Mouse (Mus musculus) MEL (cell line): ENCODE measurements around the gene Ascl2.

Source experiments
- CTCF ChIP-seq, 3 experiments: IDR thresholded peaks in 2 of 3; conservative IDR thresholded peaks in 1 of 3; 2 replicates each; pipeline ENCODE4 v1.5.1; 2011 to 2012; ENCODE audit warnings: low read length in 3 of 3, low read depth in 2 of 3, mild to moderate bottlenecking in 2 of 3, improper control_type of control experiment in 1 of 3, inconsistent platforms in 1 of 3, mixed read lengths in 1 of 3, moderate library complexity in 1 of 3; ENCODE audit not compliant: control insufficient read depth in 1 of 3, insufficient read depth in 1 of 3, poor library complexity in 1 of 3, severe bottlenecking in 1 of 3
- POLR2A ChIP-seq, 2 experiments: IDR thresholded peaks; 2 replicates each; pipeline ENCODE4 v1.6.1; 2011 to 2012; ENCODE audit warnings: low read length in 2 of 2, mild to moderate bottlenecking in 2 of 2, control low read depth in 1 of 2, improper control_type of control experiment in 1 of 2, low read depth in 1 of 2, moderate library complexity in 1 of 2; ENCODE audit not compliant: control insufficient read depth in 1 of 2, insufficient read depth in 1 of 2, poor library complexity in 1 of 2
- SMC3 ChIP-seq: IDR thresholded peaks from 2 replicates; pipeline ENCODE4 v1.6.1; 2011; ENCODE audit warnings: low read depth, low read length, improper control_type of control experiment
- ZC3H11A ChIP-seq: IDR thresholded peaks from 2 replicates; pipeline ENCODE4 v1.6.1; 2012; ENCODE audit warnings: low read depth, mild to moderate bottlenecking, inconsistent platforms, low read length, improper control_type of control experiment

- TF ChIP-seq POLR2A (IDR thresholded peaks at IDR 0.05; ENCODE audit: control insufficient read depth in 1 of 2, insufficient read depth in 1 of 2, low read depth in 1 of 2, low read length in 2 of 2, poor library complexity in 1 of 2) (no peak), CTCF (IDR thresholded peaks at IDR 0.05 in 2 of 3, conservative IDR thresholded peaks at IDR 0.05 in 1 of 3; ENCODE audit: control insufficient read depth in 1 of 3, insufficient read depth in 1 of 3, low read depth in 2 of 3, low read length in 3 of 3, poor library complexity in 1 of 3, severe bottlenecking in 1 of 3) (peak; percentile 98 to 100 (median 100); a peak in 5 of 6 replicates), ZC3H11A (peak; percentile 73), SMC3 (peak; percentile 97)
Observed at GRCm38 (mm10) chr7:142918641-142919628, 50.1 kb downstream of the Ascl2 start.
